Mouse (Mus musculus): ENCODE results near the gene Cd300ld3. TPM values are rescaled to one million over a fixed set of nuclear protein-coding genes. Genes with fewer than 3 reads are reported as not detected.

The Cd300ld3 gene
- not detected in 2 replicates for polyA plus RNA-seq (2015; fragmentation: Nextera tagmentation; extraction: Ambion mirVana)

GRCm38 (mm10) chr11:115048259-115048658 lies at the start of gene Cd300ld3:
Gene Cd300ld3, minus strand, starts transcription at chr11:115048409.
- Histone ChIP-seq H3K4me1 (no peaks in the 10 kb centered on the region), H3K27ac (no peak within 1 kb of the TSS), H3K36me3 (no peaks in the 10 kb centered on the region), H3K4me3 (no peak within 1 kb of the TSS), H3K27me3 (no peaks in the 10 kb centered on the region), H3K9ac (no peak within 1 kb of the TSS), H3K9me3 (no peaks in the 10 kb centered on the region), H3K4me2 (no peak within 1 kb of the TSS)
- 71% methylated on average over 2 of the region's 2 CpGs for WGBS
- ATAC-seq (ENCODE audit: insufficient number of reproducible peaks, insufficient read depth, low FRiP score, low TSS enrichment, low read depth): no peak

- no peak for ATAC-seq (ENCODE audit: insufficient number of reproducible peaks, insufficient read depth, low FRiP score, low TSS enrichment, low read depth)
- Histone ChIP-seq H3K4me2 (peak overlapping the region; percentile 48), H3K4me3 (0 out of 2 replicates have a peak overlapping the region, but pooled peaks have one; percentile 4), H3K36me3 (no peaks in the 10 kb centered on the region), H3K9ac (no peak overlapping the region), H3K9me3 (0 out of 2 replicates have a peak, but pooled peaks cover 3% of the 10 kb centered on the region), H3K27me3 (peaks cover 44% of the 10 kb centered on the region), H3K27ac (no peak overlapping the region), H3K4me1 (peaks cover 10% of the 10 kb centered on the region)
- WGBS: 15% methylated on average over 4 of the region's 4 CpGs
Measured at GRCm38 (mm10) chr11:115092140-115092539, 43.9 kb upstream of the Cd300ld3 start.

- H3K27ac ChIP-seq: no peak within 1 kb of the TSS
- H3K9ac ChIP-seq: no peak within 1 kb of the TSS
- H3K4me2 ChIP-seq: peak within 1 kb of the TSS; percentile 48
- ATAC-seq (ENCODE audit: insufficient number of reproducible peaks, insufficient read depth, low FRiP score, low TSS enrichment, low read depth): no peak
- peaks cover 45% of the 10 kb centered on the region for H3K27me3 ChIP-seq
- 0 out of 2 replicates have a peak within 1 kb of the TSS, but pooled peaks have one; percentile 4 for H3K4me3 ChIP-seq
- H3K4me1 ChIP-seq: peaks cover 10% of the 10 kb centered on the region
- no peaks in the 10 kb centered on the region for H3K36me3 ChIP-seq
- 1% methylated on average over 36 of the region's 36 CpGs for WGBS
- H3K9me3 ChIP-seq: 0 out of 2 replicates have a peak, but pooled peaks cover 3% of the 10 kb centered on the region
Measured at GRCm38 (mm10) chr11:115091362-115091901, 43.2 kb upstream of the Cd300ld3 start, which contains the start of gene Rab37. Gene Rab37, plus strand, starts transcription at chr11:115091431.

GRCm38 (mm10) chr11:115089853-115090252 lies 41.6 kb upstream of the Cd300ld3 start:
- WGBS: 65% methylated on average over 6 of the region's 6 CpGs
- peaks cover 10% of the 10 kb centered on the region for H3K4me1 ChIP-seq
- 0 out of 2 replicates have a peak, but pooled peaks cover 3% of the 10 kb centered on the region for H3K9me3 ChIP-seq
- no peak overlapping the region for H3K4me3 ChIP-seq
- peaks cover 60% of the 10 kb centered on the region for H3K27me3 ChIP-seq
- no peak overlapping the region for H3K4me2 ChIP-seq
- no peak overlapping the region for H3K27ac ChIP-seq
- no peak for ATAC-seq (ENCODE audit: insufficient number of reproducible peaks, insufficient read depth, low FRiP score, low TSS enrichment, low read depth)
- H3K36me3 ChIP-seq: no peaks in the 10 kb centered on the region
- no peak overlapping the region for H3K9ac ChIP-seq

DNA sequence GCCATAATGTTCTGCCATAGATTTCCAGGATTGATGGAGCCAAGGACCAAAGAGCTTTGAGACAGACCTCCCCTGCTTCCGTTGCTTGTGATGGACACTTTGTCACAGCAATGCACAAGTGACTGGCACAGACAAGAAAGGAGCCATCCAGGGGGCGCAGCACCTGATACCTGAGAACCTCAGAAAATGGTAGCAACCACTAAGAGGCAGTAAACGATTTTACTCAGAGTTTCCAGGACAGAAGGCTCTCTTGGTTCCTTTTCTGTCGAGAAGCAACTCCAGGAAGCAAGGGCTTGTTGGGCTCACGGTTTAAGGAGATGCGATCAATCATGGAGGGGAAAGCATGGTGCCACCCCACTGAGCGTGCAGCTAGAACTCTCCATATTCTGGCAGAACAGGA lies 38.0 kb upstream of the Cd300ld3 start:
- WGBS: 67% methylated on average over 7 of the region's 7 CpGs

DNA sequence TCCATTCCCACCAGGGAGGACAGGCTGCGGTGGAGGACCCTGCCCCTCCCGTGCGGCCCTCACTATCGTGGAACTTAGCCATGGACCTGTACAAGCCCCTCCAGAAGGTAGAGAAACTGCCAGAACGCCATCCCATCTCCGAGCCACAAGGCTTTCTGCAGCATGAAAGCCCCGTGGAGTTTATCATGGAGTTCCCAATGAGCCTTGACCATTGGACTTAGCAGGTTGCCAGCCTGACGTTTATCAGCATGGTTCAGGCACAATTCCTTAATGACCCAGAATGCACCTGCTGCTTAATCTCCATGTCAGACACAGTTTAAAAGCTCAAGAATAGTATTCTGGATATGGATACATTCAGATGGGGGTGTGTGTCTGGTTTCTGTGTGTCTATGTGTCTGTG lies 36.9 kb upstream of the Cd300ld3 start:
- 63% methylated on average over 8 of the region's 8 CpGs for WGBS
- Histone ChIP-seq H3K4me2 (no peak overlapping the region), H3K4me3 (no peak overlapping the region), H3K9ac (no peak overlapping the region), H3K27me3 (peaks cover 52% of the 10 kb centered on the region), H3K27ac (no peak overlapping the region), H3K9me3 (0 out of 2 replicates have a peak, but pooled peaks cover 3% of the 10 kb centered on the region), H3K4me1 (no peaks in the 10 kb centered on the region), H3K36me3 (no peaks in the 10 kb centered on the region)
- no peak for ATAC-seq (ENCODE audit: insufficient number of reproducible peaks, insufficient read depth, low FRiP score, low TSS enrichment, low read depth)

More for the DNA sequence above, 38.0 kb upstream of the Cd300ld3 start:
- no peak overlapping the region for H3K4me2 ChIP-seq
- H3K4me3 ChIP-seq: no peak overlapping the region
- H3K4me1 ChIP-seq: peaks cover under 1% of the 10 kb centered on the region; the same call in 1 of the 2 replicates
- no peaks in the 10 kb centered on the region for H3K36me3 ChIP-seq
- H3K27me3 ChIP-seq: peaks cover 64% of the 10 kb centered on the region
- H3K9ac ChIP-seq: no peak overlapping the region
- ATAC-seq (ENCODE audit: insufficient number of reproducible peaks, insufficient read depth, low FRiP score, low TSS enrichment, low read depth): no peak
- 0 out of 2 replicates have a peak, but pooled peaks cover 3% of the 10 kb centered on the region for H3K9me3 ChIP-seq
- H3K27ac ChIP-seq: no peak overlapping the region

- Histone ChIP-seq H3K4me1 (no peaks in the 10 kb centered on the region), H3K9ac (no peak overlapping the region), H3K27me3 (peaks cover 52% of the 10 kb centered on the region), H3K36me3 (no peaks in the 10 kb centered on the region), H3K9me3 (no peaks in the 10 kb centered on the region), H3K4me2 (no peak overlapping the region), H3K4me3 (no peak overlapping the region), H3K27ac (no peak overlapping the region)
- WGBS: 46% methylated on average over 12 of the region's 12 CpGs
- no peak for ATAC-seq (ENCODE audit: insufficient number of reproducible peaks, insufficient read depth, low FRiP score, low TSS enrichment, low read depth)
Measured at GRCm38 (mm10) chr11:115084595-115084994, 36.4 kb upstream of the Cd300ld3 start.

DNA sequence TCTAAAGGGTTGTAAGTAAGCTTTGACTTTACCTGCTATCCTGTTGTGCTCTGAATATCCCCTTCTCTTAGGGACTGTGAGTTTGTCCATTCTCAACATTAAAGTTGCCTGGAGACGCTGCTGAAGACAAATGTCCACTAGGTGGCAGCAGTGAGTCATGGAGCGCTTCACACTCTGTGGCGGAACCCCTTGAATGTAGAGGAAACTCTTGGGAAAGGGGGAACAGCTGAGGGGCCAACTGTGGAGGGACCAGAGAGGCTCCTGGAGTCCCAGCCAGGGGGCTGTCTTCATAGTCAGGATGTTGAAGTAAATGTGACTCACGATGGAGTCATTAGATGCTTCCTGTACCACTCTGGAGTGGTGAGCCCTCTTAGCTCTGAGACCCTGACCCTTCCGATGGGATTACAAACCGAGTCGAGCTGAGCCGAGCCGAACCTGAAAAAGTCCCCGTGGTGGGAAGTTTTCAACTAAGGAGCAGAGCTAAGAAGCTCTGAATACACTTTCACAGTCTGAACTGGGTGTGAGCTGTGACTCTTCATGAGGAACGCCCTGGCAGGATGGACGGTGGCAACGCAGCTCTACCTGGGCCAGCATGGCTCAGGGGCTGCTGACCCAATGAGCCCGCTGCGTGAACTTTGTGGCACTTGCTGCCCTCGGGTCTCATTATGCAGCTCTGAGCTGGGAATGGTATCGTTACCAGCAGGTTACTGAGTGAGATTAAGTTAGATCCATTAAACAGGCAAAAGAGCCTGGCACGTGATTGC lies 35.3 kb upstream of the Cd300ld3 start:
- Histone ChIP-seq H3K4me1 (no peaks in the 10 kb centered on the region), H3K4me3 (no peak overlapping the region), H3K4me2 (no peak overlapping the region), H3K27ac (no peak overlapping the region), H3K36me3 (no peaks in the 10 kb centered on the region), H3K9ac (no peak overlapping the region), H3K9me3 (no peaks in the 10 kb centered on the region), H3K27me3 (peaks cover 47% of the 10 kb centered on the region)
- no peak for ATAC-seq (ENCODE audit: insufficient number of reproducible peaks, insufficient read depth, low FRiP score, low TSS enrichment, low read depth)
- 46% methylated on average over 18 of the region's 18 CpGs for WGBS

- H3K9me3 ChIP-seq: no peaks in the 10 kb centered on the region
- 64% methylated on average over 6 of the region's 6 CpGs for WGBS
Measured at GRCm38 (mm10) chr11:115082196-115082595, 34.0 kb upstream of the Cd300ld3 start.

GRCm38 (mm10) chr11:115081373-115081772 lies 33.2 kb upstream of the Cd300ld3 start:
- Histone ChIP-seq H3K27me3 (peaks cover 40% of the 10 kb centered on the region), H3K4me2 (no peak overlapping the region), H3K4me1 (no peaks in the 10 kb centered on the region), H3K27ac (no peak overlapping the region), H3K4me3 (no peak overlapping the region), H3K9ac (no peak overlapping the region), H3K36me3 (no peaks in the 10 kb centered on the region), H3K9me3 (no peaks in the 10 kb centered on the region)
- ATAC-seq (ENCODE audit: insufficient number of reproducible peaks, insufficient read depth, low FRiP score, low TSS enrichment, low read depth): no peak
- WGBS: 55% methylated on average over 3 of the region's 3 CpGs

More at GRCm38 (mm10) chr11:115082196-115082595, 34.0 kb upstream of the Cd300ld3 start:
- no peak for ATAC-seq (ENCODE audit: insufficient number of reproducible peaks, insufficient read depth, low FRiP score, low TSS enrichment, low read depth)
- Histone ChIP-seq H3K4me3 (no peak overlapping the region), H3K4me2 (no peak overlapping the region), H3K4me1 (no peaks in the 10 kb centered on the region), H3K27ac (no peak overlapping the region), H3K36me3 (no peaks in the 10 kb centered on the region), H3K9ac (no peak overlapping the region), H3K27me3 (peaks cover 42% of the 10 kb centered on the region)

DNA sequence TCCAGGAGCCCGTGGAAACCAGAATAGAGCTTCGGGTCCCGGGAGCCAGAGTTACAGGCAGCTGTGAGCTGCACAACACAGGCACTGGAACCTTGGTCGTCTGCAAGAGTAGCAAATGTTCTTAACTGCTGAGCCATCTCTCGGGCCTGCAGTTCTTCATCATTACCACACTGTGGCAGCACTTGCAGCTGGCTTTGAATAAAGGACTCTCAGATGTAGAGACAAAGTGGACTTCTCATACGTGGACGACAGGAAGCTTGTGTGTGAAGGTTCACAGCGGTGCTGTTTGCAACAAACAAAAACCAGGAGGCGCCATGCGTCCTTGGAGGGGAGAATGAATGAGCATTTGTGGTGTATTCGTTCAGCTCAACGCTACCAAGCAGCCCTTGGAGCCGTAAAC lies 32.7 kb upstream of the Cd300ld3 start:
- Histone ChIP-seq H3K36me3 (no peaks in the 10 kb centered on the region), H3K4me1 (no peaks in the 10 kb centered on the region), H3K4me3 (no peak overlapping the region), H3K27ac (no peak overlapping the region), H3K9ac (no peak overlapping the region), H3K4me2 (no peak overlapping the region), H3K9me3 (no peaks in the 10 kb centered on the region), H3K27me3 (peaks cover 35% of the 10 kb centered on the region)
- ATAC-seq (ENCODE audit: insufficient number of reproducible peaks, insufficient read depth, low FRiP score, low TSS enrichment, low read depth): no peak
- WGBS: 31% methylated on average over 13 of the region's 13 CpGs

- ATAC-seq (ENCODE audit: insufficient number of reproducible peaks, insufficient read depth, low FRiP score, low TSS enrichment, low read depth): no peak
- 79% methylated on average over 5 of the region's 5 CpGs for WGBS
- H3K4me3 ChIP-seq: no peak overlapping the region
Measured at GRCm38 (mm10) chr11:115078680-115079079, 30.5 kb upstream of the Cd300ld3 start.

More at GRCm38 (mm10) chr11:115078680-115079079, 30.5 kb upstream of the Cd300ld3 start:
- Histone ChIP-seq H3K9ac (no peak overlapping the region), H3K9me3 (no peaks in the 10 kb centered on the region), H3K27me3 (peaks cover 16% of the 10 kb centered on the region), H3K4me1 (no peaks in the 10 kb centered on the region), H3K4me2 (no peak overlapping the region), H3K36me3 (no peaks in the 10 kb centered on the region), H3K27ac (no peak overlapping the region)
